9 mouse cellular contexts compared by ENCODE assay signal in genomic region chr7:109559536-109559935, GRCm38 (mm10). TPM values are rescaled to one million over a fixed set of nuclear protein-coding genes. Genes with fewer than 3 reads are reported as not detected.
DNase-seq lines count a peak whose midpoint lies in the region; ATAC-seq and TF ChIP-seq lines count a peak whose summit lies in the region.
"Had no signal": no experiment of that assay in that cellular context is flagged by ENCODE, and none has a peak within 500 bp of the region (broad histone marks: within the 10 kb centered on the region; RNA-seq: fewer than 3 reads in every experiment).

No protein-coding gene starts in this region.

- H3K4me2 ChIP-seq in liver, embryonic 13.5 days: no peak overlapping the region
- no peak overlapping the region for H3K4me2 ChIP-seq in liver, embryonic 12.5 days
- H3K4me2 ChIP-seq in heart, embryonic 11.5 days: no peak overlapping the region
- no peak overlapping the region for H3K4me2 ChIP-seq in midbrain, postnatal 0 days (ENCODE audit: low read depth, low read length, poor library complexity, severe bottlenecking)
- no peak overlapping the region for H3K4me2 ChIP-seq in forebrain, embryonic 15.5 days (replicated peaks)
- H3K4me2 ChIP-seq: limb, embryonic 13.5 days had no signal

- H3K9me3 ChIP-seq in liver, embryonic 13.5 days (replicated peaks): no peaks in the 10 kb centered on the region
- H3K9me3 ChIP-seq in liver, embryonic 12.5 days (replicated peaks): no peaks in the 10 kb centered on the region
- H3K9me3 ChIP-seq in heart, embryonic 11.5 days (replicated peaks; ENCODE audit: control insufficient read depth, low read length): no peaks in the 10 kb centered on the region
- H3K9me3 ChIP-seq in midbrain, postnatal 0 days (ENCODE audit: low read length): no peaks in the 10 kb centered on the region
- no peaks in the 10 kb centered on the region for H3K9me3 ChIP-seq in forebrain, embryonic 15.5 days

- WGBS in liver, embryonic 13.5 days (ENCODE audit: insufficient replicate concordance): 58% methylated on average over 6 of the region's 6 CpGs
- 68% methylated on average over 6 of the region's 6 CpGs for WGBS in liver, embryonic 12.5 days (ENCODE audit: insufficient replicate concordance)
- WGBS in heart, embryonic 11.5 days (ENCODE audit: insufficient replicate concordance): 28% methylated on average over 6 of the region's 6 CpGs
- WGBS in midbrain, postnatal 0 days: 45% methylated on average over 6 of the region's 6 CpGs
- WGBS in forebrain, embryonic 15.5 days: 31% methylated on average over 6 of the region's 6 CpGs

- no peaks in the 10 kb centered on the region for H3K27me3 ChIP-seq in liver, embryonic 13.5 days
- no peaks in the 10 kb centered on the region for H3K27me3 ChIP-seq in liver, embryonic 12.5 days (replicated peaks)
- no peaks in the 10 kb centered on the region for H3K27me3 ChIP-seq in heart, embryonic 11.5 days (ENCODE audit: control insufficient read depth, insufficient read depth, low read length)
- H3K27me3 ChIP-seq in midbrain, postnatal 0 days (ENCODE audit: insufficient read depth, low read length): no peaks in the 10 kb centered on the region
- H3K27me3 ChIP-seq in forebrain, embryonic 15.5 days: no peaks in the 10 kb centered on the region
- H3K27me3 ChIP-seq: limb, embryonic 13.5 days had no signal

- H3K9ac ChIP-seq in liver, embryonic 13.5 days: no peak overlapping the region
- H3K9ac ChIP-seq in liver, embryonic 12.5 days: no peak overlapping the region
- no peak overlapping the region for H3K9ac ChIP-seq in heart, embryonic 11.5 days (ENCODE audit: low read depth, low read length)
- no peak overlapping the region for H3K9ac ChIP-seq in midbrain, postnatal 0 days (replicated peaks; ENCODE audit: low read length, poor library complexity, severe bottlenecking)
- no peak overlapping the region for H3K9ac ChIP-seq in forebrain, embryonic 15.5 days (replicated peaks)
- H3K9ac ChIP-seq: limb, embryonic 13.5 days had no signal

- H3K27ac ChIP-seq in liver, embryonic 13.5 days: no peak overlapping the region
- no peak overlapping the region for H3K27ac ChIP-seq in liver, embryonic 12.5 days
- peak overlapping the region; percentile 74 for H3K27ac ChIP-seq in heart, embryonic 11.5 days (ENCODE audit: low read depth, low read length)
- no peak overlapping the region for H3K27ac ChIP-seq in midbrain, postnatal 0 days (ENCODE audit: low read depth, low read length)
- H3K27ac ChIP-seq in forebrain, embryonic 15.5 days (replicated peaks): no peak overlapping the region
- H3K27ac ChIP-seq: limb, embryonic 13.5 days had no signal

- H3K4me3 ChIP-seq in liver, embryonic 13.5 days (replicated peaks): no peak overlapping the region
- H3K4me3 ChIP-seq in liver, embryonic 12.5 days: no peak overlapping the region
- H3K4me3 ChIP-seq in heart, embryonic 11.5 days (ENCODE audit: low read depth, low read length): no peak overlapping the region
- H3K4me3 ChIP-seq in midbrain, postnatal 0 days (ENCODE audit: low read depth, low read length): no peak overlapping the region
- no peak overlapping the region for H3K4me3 ChIP-seq in forebrain, embryonic 15.5 days
- H3K4me3 ChIP-seq: limb, embryonic 13.5 days had no signal

- peaks cover 34% of the 10 kb centered on the region for H3K4me1 ChIP-seq in liver, embryonic 13.5 days (replicated peaks)
- H3K4me1 ChIP-seq in liver, embryonic 12.5 days: peaks cover 24% of the 10 kb centered on the region
- peaks cover 32% of the 10 kb centered on the region for H3K4me1 ChIP-seq in heart, embryonic 11.5 days (ENCODE audit: control insufficient read depth, insufficient read depth, low read length)
- H3K4me1 ChIP-seq in midbrain, postnatal 0 days (ENCODE audit: insufficient read depth, low read length): no peaks in the 10 kb centered on the region
- H3K4me1 ChIP-seq in forebrain, embryonic 15.5 days: peaks cover 12% of the 10 kb centered on the region

- TF ChIP-seq CTCF in midbrain, postnatal 0 days (IDR thresholded peaks at IDR 0.05): no peak

- peaks cover 13% of the 10 kb centered on the region for H3K36me3 ChIP-seq in liver, embryonic 13.5 days
- H3K36me3 ChIP-seq in liver, embryonic 12.5 days: peaks cover 18% of the 10 kb centered on the region; the same call in 1 of the 2 replicates
- peaks cover 3% of the 10 kb centered on the region for H3K36me3 ChIP-seq in heart, embryonic 11.5 days (ENCODE audit: control insufficient read depth, insufficient read depth, low read length)
- no peaks in the 10 kb centered on the region for H3K36me3 ChIP-seq in midbrain, postnatal 0 days (ENCODE audit: insufficient read depth, low read length)
- H3K36me3 ChIP-seq in forebrain, embryonic 15.5 days: no peaks in the 10 kb centered on the region

- peak; percentile 24; the same call in 1 of the 2 replicates for ATAC-seq in liver, embryonic 13.5 days (ENCODE audit: low read depth)
- ATAC-seq in liver, embryonic 12.5 days: no peak
- 0 out of 2 replicates have a peak, but pooled peaks have one; percentile 24 for ATAC-seq in heart, embryonic 11.5 days (replicated peaks; ENCODE audit: insufficient number of reproducible peaks, low FRiP score, low TSS enrichment)
- ATAC-seq in midbrain, postnatal 0 days (ENCODE audit: low FRiP score): no peak
- no peak for ATAC-seq in forebrain, embryonic 15.5 days (replicated peaks)

- DNase-seq in liver, embryonic 13.5 days: no peak
- peak; percentile 28 for DNase-seq in cerebellum, adult 9-10 months
- peak; percentile 43 for DNase-seq in midbrain, postnatal 0 days (ENCODE audit: low spot score)
- no peak for DNase-seq in layer of hippocampus, postnatal 36 days
- no peak for DNase-seq in testis, postnatal 10 days (ENCODE audit: low spot score)

RNA-seq across cellular contexts. Expression of gene Rpl27a, which starts 40.6 kb away (rescaled TPM):
- 112 and 118 TPM in 2 replicates for polyA plus RNA-seq in liver, embryonic 13.5 days (2015; fragmentation: Nextera tagmentation; extraction: Ambion mirVana)
- 122 and 125 TPM in 2 replicates for polyA plus RNA-seq in liver, embryonic 12.5 days (2016; fragmentation: Nextera tagmentation; extraction: Ambion mirVana)
- polyA plus RNA-seq in heart, embryonic 11.5 days (2014; fragmentation: Nextera tagmentation; extraction: Ambion mirVana): 88.2 and 106 TPM in 2 replicates
- 407 and 426 TPM in 2 replicates for total RNA-seq in midbrain, postnatal 0 days (2014; rRNA removed)
- polyA plus RNA-seq in midbrain, postnatal 0 days (2015; fragmentation: Nextera tagmentation; extraction: Ambion mirVana): 84.7 and 92.9 TPM in 2 replicates
- total RNA-seq in layer of hippocampus, postnatal 36 days (2021): 100 to 1,000 TPM; 149 to 161 TPM
- 83.3 and 86.3 TPM in 2 replicates for polyA plus RNA-seq in forebrain, embryonic 15.5 days (2015; fragmentation: Nextera tagmentation; extraction: Ambion mirVana)

RNA-seq across cellular contexts. Expression of gene Trim66, which starts 51.6 kb away (rescaled TPM):
- 0.01 TPM in 2 replicates for polyA plus RNA-seq in liver, embryonic 13.5 days (2015; fragmentation: Nextera tagmentation; extraction: Ambion mirVana)
- polyA plus RNA-seq in liver, embryonic 12.5 days (2016; fragmentation: Nextera tagmentation; extraction: Ambion mirVana): 0.04 TPM in 1 of 2 replicates, not detected in the other
- polyA plus RNA-seq in heart, embryonic 11.5 days (2014; fragmentation: Nextera tagmentation; extraction: Ambion mirVana): 0.03 and 0.04 TPM in 2 replicates
- 9.1 and 10.1 TPM in 2 replicates for total RNA-seq in midbrain, postnatal 0 days (2014; rRNA removed)
- 1.4 and 1.9 TPM in 2 replicates for polyA plus RNA-seq in midbrain, postnatal 0 days (2015; fragmentation: Nextera tagmentation; extraction: Ambion mirVana)
- 1 to 10 TPM; 4.9 to 5.2 TPM for total RNA-seq in layer of hippocampus, postnatal 36 days (2021)
- polyA plus RNA-seq in forebrain, embryonic 15.5 days (2015; fragmentation: Nextera tagmentation; extraction: Ambion mirVana): 0.23 and 0.25 TPM in 2 replicates

Comparison
In these comparisons a context has a peak if more than half of its experiments do, and no peak if none do; other contexts are left out.
1. ATAC-seq: peak in liver, embryonic 13.5 days (single experiment) and heart, embryonic 11.5 days (single experiment); none in liver, embryonic 12.5 days (single experiment), midbrain, postnatal 0 days (single experiment) and forebrain, embryonic 15.5 days (single experiment).
2. DNase-seq: peak in cerebellum, adult 9-10 months (single experiment) and midbrain, postnatal 0 days (single experiment); none in liver, embryonic 13.5 days (single experiment), layer of hippocampus, postnatal 36 days (0 of 2) and testis, postnatal 10 days (single experiment).